Mouse (Mus musculus): ENCODE results near the gene Cfap97d2. TPM values are rescaled to one million over a fixed set of nuclear protein-coding genes. Genes with fewer than 3 reads are reported as not detected.

Cfap97d2 gene
- not detected in 2 replicates for polyA plus RNA-seq (2012; rRNA removed; ENCODE audit: low replicate concordance)

GRCm38 (mm10) chr8:13705668-13706067 lies at the start of gene Cfap97d2:
TSS of gene Cfap97d2 (plus strand) at chr8:13705889.

DNA sequence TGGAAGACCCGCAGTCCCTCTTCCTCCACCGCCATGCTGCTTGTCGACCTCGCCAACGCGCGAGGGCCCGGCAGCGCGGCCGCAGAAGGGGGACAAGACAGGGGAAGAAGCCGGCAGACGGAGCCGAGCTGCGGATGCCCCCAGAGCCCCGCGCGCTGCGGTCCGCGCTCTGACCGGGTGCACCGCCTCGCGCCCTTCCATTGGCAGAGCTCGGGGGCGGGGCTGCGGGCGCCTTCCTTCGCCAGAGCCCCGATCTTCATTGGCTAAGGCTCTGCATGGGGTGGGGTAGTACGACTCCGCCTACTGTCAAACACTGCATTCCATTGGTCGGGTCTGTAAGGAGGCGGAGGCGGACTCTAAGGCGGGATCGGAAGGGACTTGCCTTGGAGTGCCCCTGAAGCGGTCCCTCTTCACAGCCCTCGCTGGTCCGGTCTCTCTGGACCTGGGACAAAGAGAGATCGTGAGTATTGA lies 28.2 kb upstream of the Cfap97d2 start, which contains the start of gene Rasa3:
Gene Rasa3, minus strand, starts transcription at position 191 of the 471 bp plus-strand sequence.

GRCm38 (mm10) chr8:13756982-13757804 lies 51.5 kb downstream of the Cfap97d2 start, which contains the start of gene Cdc16:
TSS of gene Cdc16 (plus strand) at chr8:13757676.

GRCm38 (mm10) chr8:13785250-13785763 lies 79.6 kb downstream of the Cfap97d2 start, which contains the start of gene Upf3a:
TSS of gene Upf3a (plus strand) at chr8:13785615.

Other genes starting within 250 kb of the Cfap97d2 start
- gene Gas6, start 211.4 kb upstream of the Cfap97d2 start, polyA plus RNA-seq (2012; rRNA removed; ENCODE audit: low replicate concordance), result 194 and 224 TPM in 2 replicates
- gene 1700029H14Rik, start 143.4 kb upstream of the Cfap97d2 start, polyA plus RNA-seq (2012; rRNA removed; ENCODE audit: low replicate concordance), result 0.13 TPM in 1 of 2 replicates, not detected in the other
- gene Rasa3, start 28.3 kb upstream of the Cfap97d2 start, polyA plus RNA-seq (2012; rRNA removed; ENCODE audit: low replicate concordance), result 72.2 and 87.2 TPM in 2 replicates
- 35.8 and 46.5 TPM in 2 replicates for gene Cdc16, start 51.8 kb downstream of the Cfap97d2 start, polyA plus RNA-seq (2012; rRNA removed; ENCODE audit: low replicate concordance)
- 7.3 and 8.0 TPM in 2 replicates for gene Upf3a, start 79.7 kb downstream of the Cfap97d2 start, polyA plus RNA-seq (2012; rRNA removed; ENCODE audit: low replicate concordance)
- not detected in 2 replicates for gene AF366264, start 132.5 kb downstream of the Cfap97d2 start, polyA plus RNA-seq (2012; rRNA removed; ENCODE audit: low replicate concordance)
- 11.4 and 12.3 TPM in 2 replicates for gene Champ1, start 163.8 kb downstream of the Cfap97d2 start, polyA plus RNA-seq (2012; rRNA removed; ENCODE audit: low replicate concordance)
- 8.0 and 12.2 TPM in 2 replicates for gene Coprs, start 184.4 kb downstream of the Cfap97d2 start, polyA plus RNA-seq (2012; rRNA removed; ENCODE audit: low replicate concordance)